Mouse (Mus musculus) natural killer cell, adult 2 months (primary cell): Measurements from ENCODE around the gene Lair1.
"Not testable (repeated sequence)": the region's sequence is repeated elsewhere in the genome, so short reads cannot be mapped to it uniquely, and the experiment has no call there.

ENCODE experiments used
- DNase-seq, 2 experiments: peaks; one replicate each; pipeline ENCODE4 v3.0.0; 2022; ENCODE audit warnings: low spot score in 2 of 2

Lair1 gene

GRCm38 (mm10) chr7:4003996-4004395 lies 59.0 kb downstream of the Lair1 start:
- DNase-seq: not testable (repeated sequence)

GRCm38 (mm10) chr7:3962017-3962416 lies 101.0 kb downstream of the Lair1 start:
- no peak for DNase-seq

GRCm38 (mm10) chr7:3957387-3957786 lies 105.6 kb downstream of the Lair1 start:
- DNase-seq: no peak
